Mouse (Mus musculus) lung, adult 2 months (tissue): ENCODE results near the gene Frem1.

Experiments
- CTCF ChIP-seq: fragments of 200-500 bp; IDR thresholded peaks from 2 replicates; pipeline ENCODE4 v1.5.1; 2011; ENCODE audit warnings: mild to moderate bottlenecking, low read length, control low read depth; ENCODE audit not compliant: insufficient read depth
- POLR2A ChIP-seq: fragments of 200-500 bp; IDR thresholded peaks from 2 replicates; pipeline ENCODE4 v1.6.1; 2011; ENCODE audit warnings: low read depth, mild to moderate bottlenecking, control low read depth, low read length, borderline replicate concordance; ENCODE audit errors: extremely low read depth

DNA sequence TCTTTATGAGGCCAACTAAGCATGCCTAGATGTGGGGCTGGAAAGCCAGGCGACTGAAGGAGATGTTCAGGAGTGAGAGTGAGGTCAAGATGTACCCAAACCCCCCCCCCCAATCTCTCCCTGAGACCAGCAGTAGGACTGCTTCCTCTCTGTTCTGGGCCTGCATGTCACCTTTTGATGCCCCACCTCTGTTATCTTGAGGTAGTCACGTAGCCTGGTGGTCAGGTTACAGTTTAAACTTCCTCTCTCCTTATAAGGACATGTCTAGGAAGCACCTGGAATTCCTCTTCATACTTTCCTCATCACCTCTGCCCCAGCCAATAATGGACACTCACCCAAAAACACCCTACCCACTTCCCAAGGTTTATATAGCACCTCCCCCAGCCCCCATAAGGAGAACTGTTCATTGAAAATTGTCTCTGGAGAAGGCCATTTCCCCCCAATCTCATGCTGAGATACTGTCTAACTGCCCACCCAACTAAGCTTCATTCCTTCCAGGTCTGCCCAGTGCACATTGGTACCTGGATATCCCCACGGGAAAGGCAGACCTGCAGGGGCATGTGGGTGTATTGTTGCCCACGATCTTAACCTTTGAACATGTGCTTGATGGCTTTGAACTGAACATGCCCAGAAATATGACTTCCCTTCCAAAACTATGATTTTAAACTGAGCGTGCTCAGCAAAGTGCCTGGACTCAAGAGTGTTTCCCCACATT lies 184.3 kb downstream of the Frem1 start:
- TF ChIP-seq POLR2A = no peak
- no peak for TF ChIP-seq CTCF
